ENCODE assay signal across 17 mouse cellular contexts in the genomic region with DNA sequence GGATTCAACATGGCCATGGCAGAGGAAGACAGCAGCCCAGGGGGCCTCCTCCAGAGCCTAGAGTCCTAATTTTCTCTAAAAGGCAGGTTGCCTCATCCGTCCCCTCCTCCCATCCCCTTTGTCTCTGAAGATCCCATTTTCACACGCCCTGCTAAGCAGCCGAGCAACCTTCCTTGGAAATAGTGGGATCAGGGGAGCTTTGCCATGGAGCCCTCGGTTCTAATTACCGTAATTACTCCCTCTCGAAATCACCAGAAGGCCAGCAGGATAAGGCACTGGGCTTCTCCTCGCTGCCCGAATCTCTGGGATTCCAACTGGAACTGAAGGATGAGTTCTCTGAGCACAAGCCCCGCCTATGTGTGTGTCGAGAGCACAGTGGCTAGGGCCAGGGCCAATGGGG.
DNase-seq lines count a peak whose midpoint lies in the region; ATAC-seq and TF ChIP-seq lines count a peak whose summit lies in the region.
"Had no signal": no experiment of that assay in that cellular context is flagged by ENCODE, and none has a peak within 500 bp of the region (broad histone marks: within the 10 kb centered on the region; RNA-seq: fewer than 3 reads in every experiment).

No protein-coding gene starts in this region.

- 12% methylated on average over 10 of the region's 10 CpGs for WGBS in hindbrain, embryonic 11.5 days
- WGBS in hindbrain, postnatal 0 days, result 25% methylated on average over 10 of the region's 10 CpGs
- WGBS in midbrain, embryonic 15.5 days, result 11% methylated on average over 10 of the region's 10 CpGs

- no peaks in the 10 kb centered on the region for H3K36me3 ChIP-seq in hindbrain, embryonic 11.5 days (ENCODE audit: control insufficient read depth, insufficient read depth, low read length)
- no peaks in the 10 kb centered on the region for H3K36me3 ChIP-seq in hindbrain, postnatal 0 days (ENCODE audit: insufficient read depth, low read length)
- no peaks in the 10 kb centered on the region for H3K36me3 ChIP-seq in midbrain, embryonic 15.5 days (replicated peaks)
- H3K36me3 ChIP-seq: intestine, embryonic 15.5 days; limb, embryonic 12.5 days; liver, embryonic 13.5 days had no signal

- H3K4me2 ChIP-seq in hindbrain, embryonic 11.5 days (replicated peaks; ENCODE audit: low read depth, low read length), result no peak overlapping the region
- no peak overlapping the region for H3K4me2 ChIP-seq in hindbrain, postnatal 0 days (ENCODE audit: low read depth, low read length)
- H3K4me2 ChIP-seq in midbrain, embryonic 15.5 days, result no peak overlapping the region
- H3K4me2 ChIP-seq: intestine, embryonic 15.5 days; limb, embryonic 12.5 days; liver, embryonic 13.5 days; lung, embryonic 14.5 days had no signal

- no peak for TF ChIP-seq CTCF in hindbrain, postnatal 0 days (IDR thresholded peaks at IDR 0.05; ENCODE audit: low read depth)
- no peak for TF ChIP-seq CTCF in brain, embryonic 14.5 days (IDR thresholded peaks at IDR 0.05; ENCODE audit: borderline replicate concordance, extremely low read depth, insufficient read depth, insufficient read length)

- DNase-seq in hindbrain, embryonic 11.5 days (ENCODE audit: low spot score), result peak; percentile 29
- DNase-seq in hindbrain, postnatal 0 days (ENCODE audit: low spot score), result no peak
- DNase-seq in brain, embryonic 14.5 days (ENCODE audit: low read depth), result peak; percentile 77
- DNase-seq in embryo, embryonic 10.5 days (ENCODE audit: low spot score), result peak; percentile 30
- no peak for DNase-seq in spleen, postnatal 14 days (ENCODE audit: low spot score in 2 of 2)
- DNase-seq in spleen, postnatal 36 days (ENCODE audit: low spot score in 2 of 2), result no peak
- DNase-seq: cerebellum, adult 8-10 months; gastrocnemius, postnatal 25 days; heart, adult 2 months; liver, embryonic 13.5 days; lung, embryonic 14.5 days; lung, postnatal 36 days; right cerebral cortex, postnatal 14 days; thymus, adult 2 months had no signal

- TF ChIP-seq POLR2A in brain, embryonic 14.5 days (IDR thresholded peaks at IDR 0.05; ENCODE audit: borderline replicate concordance, extremely low read depth, insufficient read depth, insufficient read length, poor library complexity, severe bottlenecking), result no peak

- no peaks in the 10 kb centered on the region; the same call in 1 of the 2 replicates for H3K4me1 ChIP-seq in hindbrain, embryonic 11.5 days (replicated peaks; ENCODE audit: control insufficient read depth, insufficient read depth, low read length)
- no peaks in the 10 kb centered on the region for H3K4me1 ChIP-seq in hindbrain, postnatal 0 days (ENCODE audit: insufficient read depth, low read length)
- peaks cover 27% of the 10 kb centered on the region for H3K4me1 ChIP-seq in midbrain, embryonic 15.5 days
- H3K4me1 ChIP-seq: intestine, embryonic 15.5 days had no signal

- no peak for ATAC-seq in hindbrain, embryonic 11.5 days (ENCODE audit: low FRiP score)
- no peak for ATAC-seq in hindbrain, postnatal 0 days
- ATAC-seq in midbrain, embryonic 15.5 days (replicated peaks), result 0 out of 2 replicates have a peak, but pooled peaks have one; percentile 30
- ATAC-seq: intestine, embryonic 15.5 days had no signal

- H3K27ac ChIP-seq in hindbrain, embryonic 11.5 days (ENCODE audit: low read depth, low read length), result peak overlapping the region; percentile 6; the same call in 1 of the 2 replicates
- H3K27ac ChIP-seq in hindbrain, postnatal 0 days, result no peak overlapping the region
- H3K27ac ChIP-seq in midbrain, embryonic 15.5 days, result no peak overlapping the region
- H3K27ac ChIP-seq: heart, adult 2 months; intestine, embryonic 15.5 days; limb, embryonic 12.5 days; liver, embryonic 13.5 days had no signal

- no peaks in the 10 kb centered on the region for H3K9me3 ChIP-seq in hindbrain, embryonic 11.5 days (ENCODE audit: control insufficient read depth, low read length)
- no peaks in the 10 kb centered on the region for H3K9me3 ChIP-seq in hindbrain, postnatal 0 days (ENCODE audit: low read length)
- no peaks in the 10 kb centered on the region for H3K9me3 ChIP-seq in midbrain, embryonic 15.5 days
- H3K9me3 ChIP-seq: intestine, embryonic 15.5 days; limb, embryonic 12.5 days; liver, embryonic 13.5 days had no signal

- no peak overlapping the region for H3K4me3 ChIP-seq in hindbrain, embryonic 11.5 days (ENCODE audit: low read depth, low read length)
- no peak overlapping the region for H3K4me3 ChIP-seq in hindbrain, postnatal 0 days (ENCODE audit: low read length)
- H3K4me3 ChIP-seq in midbrain, embryonic 15.5 days, result no peak overlapping the region
- H3K4me3 ChIP-seq: heart, adult 2 months; intestine, embryonic 15.5 days; limb, embryonic 12.5 days; liver, embryonic 13.5 days had no signal

- H3K9ac ChIP-seq in hindbrain, embryonic 11.5 days (ENCODE audit: low read depth, low read length), result no peak overlapping the region
- no peak overlapping the region for H3K9ac ChIP-seq in hindbrain, postnatal 0 days (replicated peaks; ENCODE audit: low read length)
- no peak overlapping the region for H3K9ac ChIP-seq in midbrain, embryonic 15.5 days
- H3K9ac ChIP-seq: intestine, embryonic 15.5 days; limb, embryonic 12.5 days; liver, embryonic 13.5 days; lung, embryonic 14.5 days had no signal

- 0 out of 2 replicates have a peak, but pooled peaks cover 5% of the 10 kb centered on the region for H3K27me3 ChIP-seq in hindbrain, embryonic 11.5 days (ENCODE audit: control insufficient read depth, insufficient read depth, low read length)
- H3K27me3 ChIP-seq in hindbrain, postnatal 0 days (ENCODE audit: insufficient read depth, low read length), result no peaks in the 10 kb centered on the region; the same call in 1 of the 2 replicates
- H3K27me3 ChIP-seq in midbrain, embryonic 15.5 days (replicated peaks), result peaks cover 8% of the 10 kb centered on the region; the same call in 1 of the 2 replicates

Comparison
In these comparisons a context has a peak if more than half of its experiments do, and no peak if none do; other contexts are left out.
1. DNase-seq: peak in hindbrain, embryonic 11.5 days (single experiment), brain, embryonic 14.5 days (single experiment) and embryo, embryonic 10.5 days (single experiment); none in hindbrain, postnatal 0 days (single experiment), spleen, postnatal 14 days (0 of 2) and spleen, postnatal 36 days (0 of 2).